Mouse (Mus musculus): ENCODE data around the gene Ncbp3.

Ncbp3 gene

GRCm38 (mm10) chr11:73087700-73088480 is 40.3 kb downstream of the Ncbp3 start:
- DNase-seq (ENCODE audit: low spot score): no peak

GRCm38 (mm10) chr11:73090283-73090682 is 42.7 kb downstream of the Ncbp3 start, which contains the start of gene Itgae:
Itgae (plus strand) TSS chr11:73090583.
- no peak for DNase-seq (ENCODE audit: low spot score)

DNA sequence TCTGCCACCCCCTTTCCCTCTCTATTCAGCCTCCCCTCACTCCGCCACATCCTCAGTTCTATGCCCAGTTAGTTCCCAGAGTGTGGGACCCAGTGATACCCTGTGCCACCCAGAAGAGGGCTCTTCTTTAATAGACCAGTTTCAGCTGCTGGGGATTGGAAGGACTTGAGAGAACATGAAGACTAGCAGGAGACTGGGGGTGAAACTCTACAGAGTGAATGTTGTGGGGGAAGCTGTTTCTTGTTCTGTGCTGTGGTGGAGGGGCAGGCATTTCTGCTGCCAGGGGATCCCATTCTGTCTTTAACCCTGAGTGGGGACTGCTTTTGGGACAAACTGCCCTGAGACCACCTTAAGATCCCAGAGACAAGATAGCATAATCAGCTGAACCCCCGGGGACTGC is 43.2 kb downstream of the Ncbp3 start:
- no peak for DNase-seq (ENCODE audit: low spot score)

- DNase-seq (ENCODE audit: low spot score): no peak
These were observed 44.5 kb downstream of the Ncbp3 start for GRCm38 (mm10) chr11:73092057-73092456.

- DNase-seq (ENCODE audit: low spot score): no peak
These were observed 45.3 kb downstream of the Ncbp3 start for GRCm38 (mm10) chr11:73092877-73093276.

GRCm38 (mm10) chr11:73094231-73094995 is 46.8 kb downstream of the Ncbp3 start:
- DNase-seq (ENCODE audit: low spot score): no peak

DNA sequence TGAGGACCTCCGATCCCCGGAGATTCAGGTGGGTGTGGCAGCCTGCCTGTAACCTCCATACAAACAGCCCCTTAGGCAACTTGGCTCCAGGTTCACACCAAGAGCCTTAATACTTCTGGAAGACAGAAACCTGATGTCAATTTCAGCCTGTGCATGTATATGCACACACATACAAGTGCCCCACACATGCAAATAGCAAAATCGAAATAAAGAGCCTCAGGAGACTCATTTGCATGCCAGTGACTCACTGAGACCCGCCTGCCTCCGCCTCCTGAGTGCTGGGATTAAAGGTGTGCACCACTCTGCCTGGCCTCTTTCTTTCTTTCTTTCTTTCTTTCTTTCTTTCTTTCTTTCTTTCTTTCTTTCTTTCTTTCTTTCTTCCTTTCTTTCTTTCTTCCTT is 51.3 kb downstream of the Ncbp3 start:
- DNase-seq (ENCODE audit: low spot score): no peak

- DNase-seq (ENCODE audit: low spot score): no peak
These were observed 52.6 kb downstream of the Ncbp3 start for GRCm38 (mm10) chr11:73099976-73100750.

- no peak for DNase-seq (ENCODE audit: low spot score)
These were observed 53.7 kb downstream of the Ncbp3 start for GRCm38 (mm10) chr11:73101308-73101707.

DNA sequence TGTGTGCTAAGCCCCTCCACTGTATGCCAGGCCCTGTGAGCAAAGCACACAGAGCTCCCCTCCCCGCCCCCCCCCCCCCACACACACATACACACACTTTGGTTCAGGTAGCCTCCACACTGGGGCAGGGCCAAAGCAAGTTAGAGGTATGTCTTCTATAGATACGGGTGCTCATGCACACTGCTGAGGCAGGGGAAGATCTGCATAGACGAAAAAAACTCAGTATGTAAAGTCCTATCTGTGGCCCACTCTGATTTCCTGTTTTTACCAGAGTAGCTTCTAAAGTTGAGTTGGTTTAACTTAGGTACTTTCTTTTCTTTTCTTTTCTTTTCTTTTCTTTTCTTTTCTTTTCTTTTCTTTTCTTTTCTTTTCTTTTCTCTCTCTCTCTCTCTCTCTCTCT is 57.7 kb downstream of the Ncbp3 start:
- no peak for DNase-seq (ENCODE audit: low spot score)

GRCm38 (mm10) chr11:73107358-73107757 is 59.8 kb downstream of the Ncbp3 start:
- peak; percentile 45 for DNase-seq (ENCODE audit: low spot score)

DNA sequence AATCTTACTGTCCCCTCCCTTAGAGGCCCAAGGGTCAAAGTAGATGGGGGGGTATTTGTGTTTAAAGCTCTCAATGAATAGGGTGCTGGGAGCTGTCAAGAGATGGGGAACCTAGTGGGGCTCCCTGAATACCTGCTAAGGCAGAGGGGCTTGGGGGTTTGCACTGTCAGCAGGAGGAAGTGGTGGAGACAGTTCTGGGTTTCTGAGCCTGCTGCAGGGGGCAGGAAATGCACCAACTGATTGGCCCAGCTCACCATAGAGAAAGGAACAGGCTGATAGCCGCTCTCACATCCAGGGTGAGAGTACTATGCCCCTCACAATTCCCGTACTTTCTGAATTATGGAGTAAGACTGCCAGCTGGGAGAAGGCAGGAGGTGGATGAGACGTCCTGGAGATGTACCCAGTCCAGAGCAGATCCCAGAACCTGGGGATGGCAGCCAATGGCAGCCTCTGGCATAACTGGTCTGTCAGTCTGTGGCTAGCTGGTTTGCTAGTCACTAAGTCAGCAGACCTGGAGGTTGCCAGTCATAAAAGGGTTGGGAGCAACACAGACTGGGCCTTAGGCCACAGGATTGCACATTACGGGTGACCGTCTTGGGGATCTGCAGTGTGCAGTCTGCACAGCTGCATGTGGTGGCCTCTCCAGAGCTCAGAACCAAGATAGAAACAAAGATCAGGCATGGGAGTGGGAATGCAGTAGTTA is 60.8 kb downstream of the Ncbp3 start:
- DNase-seq (ENCODE audit: low spot score): no peak

- DNase-seq (ENCODE audit: low spot score): peak; percentile 18
These were observed 61.5 kb downstream of the Ncbp3 start for GRCm38 (mm10) chr11:73108898-73109625.

DNA sequence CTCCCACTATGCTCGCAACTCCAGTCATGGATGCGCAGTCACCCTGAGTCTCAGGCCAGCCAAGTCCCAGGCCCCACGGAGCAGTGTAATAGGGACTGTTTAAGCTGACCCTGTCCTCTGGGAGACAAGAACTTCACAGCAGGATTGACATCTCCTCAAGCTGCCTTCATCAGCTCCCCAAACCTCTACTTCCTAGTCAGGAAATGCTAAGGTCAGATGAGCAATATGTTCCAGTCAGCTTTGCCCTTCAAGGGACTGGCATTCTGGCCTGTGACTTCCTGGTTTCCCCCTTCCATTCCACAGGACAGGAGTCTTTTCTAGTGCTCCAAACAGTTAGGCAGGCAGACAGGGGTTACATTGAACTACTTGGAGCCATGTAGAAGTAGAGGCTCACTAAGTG is 62.4 kb downstream of the Ncbp3 start:
- DNase-seq (ENCODE audit: low spot score): no peak

DNA sequence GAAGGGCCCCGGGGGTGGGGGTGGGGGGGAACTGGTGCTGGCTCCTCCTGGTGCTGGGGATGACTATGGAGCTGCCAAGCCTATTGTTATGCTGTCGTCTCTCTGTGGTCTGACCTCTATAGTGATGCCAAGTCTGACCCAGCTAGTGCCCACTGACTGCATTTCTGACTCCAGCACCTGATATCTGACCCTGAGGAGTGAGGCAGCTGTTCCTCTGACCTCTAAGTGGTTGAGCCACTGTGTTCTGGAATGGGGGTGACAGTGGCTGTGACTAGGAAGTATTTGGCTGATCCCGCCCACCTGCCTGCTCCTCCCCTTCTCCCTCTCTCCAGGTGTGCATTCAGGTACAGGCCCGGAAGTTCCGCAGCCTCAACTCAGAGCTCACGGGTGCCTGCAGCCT is 63.8 kb downstream of the Ncbp3 start:
- DNase-seq (ENCODE audit: low spot score): no peak

DNA sequence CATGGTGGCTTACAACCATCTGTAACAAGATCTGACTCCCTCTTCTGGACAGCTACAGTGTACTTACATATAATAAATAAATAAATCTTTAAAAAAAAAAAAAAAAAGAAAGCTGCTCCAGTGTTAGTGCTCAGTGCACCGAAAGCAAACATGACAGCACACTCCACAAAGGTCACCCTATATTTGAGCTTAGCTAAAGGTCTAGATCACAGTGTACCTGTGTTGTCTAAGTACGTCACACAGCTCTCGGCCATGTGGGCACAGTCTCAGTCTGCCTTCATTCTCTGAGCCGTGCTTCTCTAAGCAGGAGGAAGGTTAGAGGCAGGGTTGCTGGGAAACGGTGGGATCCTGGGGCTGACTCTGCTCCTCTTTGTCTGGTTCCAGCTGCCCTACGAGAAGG is 78.9 kb downstream of the Ncbp3 start:
- DNase-seq (ENCODE audit: low spot score): no peak

DNA sequence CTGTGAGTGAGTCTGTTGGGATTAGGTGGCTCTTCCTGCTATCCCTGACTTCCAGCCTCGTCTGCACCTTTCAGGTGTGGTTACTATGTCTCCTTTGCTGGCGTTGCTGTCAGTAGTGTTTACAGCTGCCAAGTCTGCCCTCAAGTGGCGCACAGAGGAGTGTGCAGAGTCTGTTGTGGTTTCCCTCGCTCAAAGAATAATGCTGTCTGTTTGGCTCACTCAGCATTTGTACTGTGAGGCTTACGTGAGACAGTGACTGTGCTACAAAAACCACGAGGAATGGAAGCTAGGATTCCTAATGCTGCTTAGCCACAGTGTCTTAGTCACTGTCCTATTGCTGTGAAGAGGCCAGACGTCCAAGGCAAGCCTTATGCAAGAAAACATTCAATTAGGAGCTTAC is 83.4 kb downstream of the Ncbp3 start:
- no peak for DNase-seq (ENCODE audit: low spot score)

DNA sequence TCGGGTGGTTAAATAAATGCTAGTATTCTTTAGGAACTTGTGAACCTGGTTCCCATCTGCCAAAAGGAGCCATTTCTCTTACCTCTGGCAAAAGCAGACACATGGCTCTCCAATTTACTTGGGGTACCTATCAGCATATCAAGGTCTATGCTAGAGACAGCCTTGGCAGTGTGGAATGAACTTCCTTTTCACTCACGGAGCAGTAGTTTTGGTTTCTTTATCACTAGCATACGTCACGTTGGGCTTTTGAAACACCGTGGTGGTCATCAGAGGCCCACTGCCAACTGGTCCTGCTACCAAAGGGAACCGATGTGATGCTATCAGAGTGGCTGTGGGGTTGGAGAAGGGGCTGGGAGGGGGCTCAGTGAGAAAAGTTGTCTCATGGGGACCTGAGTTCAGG is 85.4 kb downstream of the Ncbp3 start:
- no peak for DNase-seq (ENCODE audit: low spot score)

DNA sequence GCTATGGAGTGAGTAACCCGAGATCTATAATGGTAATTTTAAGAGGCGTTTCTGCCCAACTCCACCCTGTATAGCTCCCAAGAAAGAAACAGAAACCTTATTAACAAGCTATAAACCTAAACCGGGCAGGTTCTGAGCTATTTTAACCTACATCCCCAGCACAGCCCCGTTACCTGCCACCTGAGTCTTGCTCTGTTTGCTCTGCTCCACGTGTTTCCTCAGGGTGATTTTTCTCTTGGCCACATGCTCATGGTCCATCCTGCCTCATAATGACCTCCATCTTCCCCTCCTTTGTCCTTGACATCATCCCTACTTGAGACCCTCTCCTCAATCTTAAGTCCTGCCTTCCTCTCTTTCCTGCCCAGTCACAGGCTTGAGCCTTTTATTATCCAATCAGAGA is 86.6 kb downstream of the Ncbp3 start:
- DNase-seq (ENCODE audit: low spot score): no peak

DNA sequence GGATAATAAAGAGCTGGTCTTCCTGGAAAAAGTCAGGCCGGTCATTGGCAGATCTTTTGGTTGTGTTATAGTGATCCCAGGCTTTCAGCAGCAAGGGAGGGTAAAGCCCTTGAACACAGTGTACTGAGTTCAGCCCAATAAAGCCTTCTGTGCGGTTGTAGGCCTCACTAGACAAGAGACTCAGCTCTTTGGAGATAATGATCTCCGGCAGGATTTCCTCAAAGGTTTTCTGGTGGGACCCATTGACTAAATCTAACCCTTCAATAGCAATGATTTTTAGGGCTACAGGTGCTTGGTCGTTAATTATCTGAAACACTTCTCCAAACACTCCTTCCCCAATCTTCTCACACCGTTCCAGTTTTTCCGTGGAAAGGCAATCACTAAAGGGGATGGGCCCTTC is 89.0 kb downstream of the Ncbp3 start:
- DNase-seq (ENCODE audit: low spot score): no peak

GRCm38 (mm10) chr11:73137116-73137515 is 89.5 kb downstream of the Ncbp3 start:
- no peak for DNase-seq (ENCODE audit: low spot score)
